Mouse (Mus musculus) megakaryocyte, adult 5-6 weeks (primary cell): ENCODE measurements around the gene Stard3nl. TPM values are rescaled to one million over a fixed set of nuclear protein-coding genes. Genes with fewer than 3 reads are reported as not detected.
"Not testable (repeated sequence)": the region's sequence is repeated elsewhere in the genome, so short reads cannot be mapped to it uniquely, and the experiment has no call there.

Experiments
- ATAC-seq: 2 replicates; pipeline ENCODE4 v1.8.0; 2016; ENCODE audit warnings: mild to moderate bottlenecking, inconsistent platforms; ENCODE audit not compliant: poor library complexity, severe bottlenecking
- total RNA-seq, 2 experiments: library from RNA; stranded (forward) in 1 of 2; stranded (reverse) in 1 of 2; fragments of 153-499, 151-499 nt in 1 of 2; fragments of 221-1000, 200-1000 nt in 1 of 2; gene quantifications; 2 replicates each; pipeline versions ENCODE4 v1.2.3 to v1.2.4; 2015 to 2017

Stard3nl gene
- total RNA-seq, 2 experiments from 2014 or later = 72.3 to 113 TPM

- ATAC-seq = no peak
These were observed 6.2 kb downstream of the Stard3nl start for GRCm38 (mm10) chr13:19389434-19389833.

- no peak for ATAC-seq
These were observed 10.4 kb downstream of the Stard3nl start for GRCm38 (mm10) chr13:19385226-19385625.

DNA sequence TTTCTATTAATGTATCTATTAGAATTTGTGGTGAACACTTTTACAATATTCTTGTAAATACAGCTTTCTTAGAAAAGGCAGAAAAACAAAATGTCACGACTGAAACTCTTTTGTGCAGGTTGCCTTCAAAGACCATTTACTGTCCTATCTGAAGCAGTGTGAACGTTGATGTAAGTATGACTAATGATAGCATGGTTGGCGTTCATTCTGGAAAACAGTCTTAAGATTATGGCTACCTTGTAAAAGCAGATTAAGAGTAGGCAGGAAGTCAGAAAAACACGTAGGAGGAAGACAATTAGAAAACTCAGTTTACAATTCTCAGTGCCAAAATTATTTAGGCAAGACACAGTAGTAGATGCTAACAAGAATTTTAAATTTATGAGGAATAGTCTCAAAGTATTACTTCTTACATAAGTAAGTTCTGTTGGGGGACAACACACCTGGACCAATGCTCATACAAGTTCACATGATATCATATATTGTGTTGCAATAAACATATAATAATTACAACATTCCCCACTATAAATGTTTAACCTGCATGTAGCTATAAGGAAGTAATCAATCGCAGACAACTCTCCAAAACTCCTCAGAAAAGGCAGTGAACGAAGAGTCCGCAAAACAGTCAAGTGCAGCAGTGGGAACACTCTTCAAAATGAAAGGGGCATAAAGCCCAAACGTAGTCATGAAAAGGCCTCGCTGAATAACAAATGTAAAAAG lies 14.3 kb downstream of the Stard3nl start:
- ATAC-seq = no peak

DNA sequence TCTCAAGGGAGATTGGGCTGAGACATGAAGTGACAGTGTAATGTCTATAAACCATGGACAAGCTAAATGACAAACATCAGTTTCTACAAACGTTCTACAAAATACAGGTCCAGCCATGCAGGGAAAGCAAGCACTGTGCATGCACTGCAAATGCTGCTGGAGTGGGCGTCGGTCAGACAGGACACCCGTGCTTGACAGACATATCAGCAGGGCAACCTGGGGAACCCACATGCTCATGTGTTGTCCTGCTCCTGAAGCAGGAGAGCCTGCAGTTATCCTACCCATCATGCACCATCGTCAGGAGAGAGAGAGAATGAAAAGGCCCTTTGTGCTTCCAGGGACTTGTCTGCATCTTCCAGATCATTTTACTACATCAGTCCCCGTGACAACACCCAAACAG lies 16.3 kb downstream of the Stard3nl start:
- no peak for ATAC-seq

DNA sequence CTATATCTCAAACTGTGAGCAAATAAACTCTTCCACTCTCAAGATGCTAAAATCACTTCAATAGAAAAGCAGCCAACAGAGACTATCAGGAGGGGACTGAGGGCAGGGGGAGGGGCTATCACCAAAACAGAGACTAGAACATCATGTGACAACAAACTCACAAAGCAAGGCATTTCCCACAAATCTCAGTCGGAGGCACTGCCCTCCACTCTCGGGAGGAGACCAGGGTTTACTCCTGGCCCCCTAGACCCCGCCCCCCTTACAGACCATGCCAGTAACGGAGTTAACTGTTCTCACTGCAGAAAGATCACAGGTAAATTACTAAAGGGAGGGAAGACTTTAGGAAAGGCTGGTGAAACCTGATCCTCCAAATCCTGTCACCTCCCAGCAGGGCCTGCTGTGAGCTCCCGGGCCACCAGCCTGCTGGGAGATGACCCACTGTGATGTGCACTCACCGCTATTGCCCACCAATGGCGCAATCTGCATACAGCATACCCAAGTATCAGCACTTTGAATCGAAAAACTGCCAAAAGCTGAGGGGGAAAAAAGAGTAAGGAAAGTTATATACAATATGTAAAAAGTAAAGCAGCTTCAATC lies 23.4 kb downstream of the Stard3nl start:
- ATAC-seq = no peak

DNA sequence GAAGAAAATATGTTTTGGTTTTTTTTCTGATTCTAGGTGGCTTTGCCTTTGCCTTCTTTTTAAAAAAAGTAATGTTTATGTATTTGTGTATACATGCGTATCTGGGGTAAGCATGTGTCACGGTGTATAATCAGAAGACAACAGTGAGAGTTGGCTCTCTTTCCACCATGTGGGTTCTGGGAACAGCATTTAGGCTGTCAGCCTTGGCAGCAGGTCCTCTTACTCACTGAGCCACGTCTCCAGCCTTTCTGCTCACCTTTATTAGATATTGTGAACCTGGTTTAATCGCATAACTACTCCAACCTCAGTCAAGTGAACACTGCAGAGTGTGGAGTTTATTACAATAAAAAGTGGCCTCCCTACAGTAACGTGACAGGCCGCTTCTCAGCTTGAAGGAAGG lies 26.8 kb downstream of the Stard3nl start:
- no peak for ATAC-seq

- no peak for ATAC-seq
These were observed 28.1 kb downstream of the Stard3nl start for GRCm38 (mm10) chr13:19367536-19367935.

DNA sequence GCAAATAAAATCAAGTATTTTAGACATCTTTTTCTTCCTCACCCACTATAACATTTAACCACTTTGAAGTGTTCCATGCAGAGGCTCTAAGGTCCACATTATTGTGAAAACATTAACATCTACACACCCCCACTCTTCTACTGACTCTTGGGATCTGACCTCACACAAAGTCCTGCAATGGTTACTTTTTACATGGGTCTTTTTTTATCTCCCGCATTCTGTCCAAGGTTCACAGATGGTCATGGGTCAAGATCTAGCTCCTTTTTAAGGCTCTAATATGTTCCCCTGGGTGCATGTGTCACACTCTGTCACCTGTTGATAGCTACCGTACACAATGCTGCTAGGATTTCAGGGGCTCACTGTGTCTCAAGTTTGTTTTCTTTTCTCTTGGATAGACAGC lies 28.7 kb downstream of the Stard3nl start:
- ATAC-seq = no peak

- peak; percentile 90 for ATAC-seq
These were observed 30.0 kb downstream of the Stard3nl start for GRCm38 (mm10) chr13:19365596-19365995.

GRCm38 (mm10) chr13:19364245-19364772 lies 31.3 kb downstream of the Stard3nl start:
- no peak for ATAC-seq

- no peak for ATAC-seq
These were observed 33.2 kb downstream of the Stard3nl start for GRCm38 (mm10) chr13:19362358-19362757.

DNA sequence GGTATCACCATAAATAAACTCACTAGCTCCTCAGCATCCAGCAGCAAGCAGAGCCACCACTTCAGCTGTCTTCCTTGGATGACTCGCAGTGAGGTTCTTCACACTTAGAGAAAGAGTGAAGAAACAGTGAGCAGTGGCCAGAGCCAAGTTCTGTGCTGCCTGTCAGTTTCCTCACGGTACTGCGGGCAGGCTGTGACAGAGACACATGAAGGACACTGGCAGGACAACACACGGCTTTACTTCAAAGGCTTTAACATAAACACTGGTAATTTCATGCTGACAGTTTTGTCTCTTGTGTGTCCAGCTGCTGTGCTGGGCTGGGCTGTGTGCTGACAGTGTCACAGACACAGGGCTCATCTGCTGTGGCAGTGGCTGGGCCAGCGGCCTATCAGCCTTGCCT lies 37.6 kb downstream of the Stard3nl start:
- ATAC-seq = no peak

GRCm38 (mm10) chr13:19357301-19357700 lies 38.3 kb downstream of the Stard3nl start:
- ATAC-seq = no peak

DNA sequence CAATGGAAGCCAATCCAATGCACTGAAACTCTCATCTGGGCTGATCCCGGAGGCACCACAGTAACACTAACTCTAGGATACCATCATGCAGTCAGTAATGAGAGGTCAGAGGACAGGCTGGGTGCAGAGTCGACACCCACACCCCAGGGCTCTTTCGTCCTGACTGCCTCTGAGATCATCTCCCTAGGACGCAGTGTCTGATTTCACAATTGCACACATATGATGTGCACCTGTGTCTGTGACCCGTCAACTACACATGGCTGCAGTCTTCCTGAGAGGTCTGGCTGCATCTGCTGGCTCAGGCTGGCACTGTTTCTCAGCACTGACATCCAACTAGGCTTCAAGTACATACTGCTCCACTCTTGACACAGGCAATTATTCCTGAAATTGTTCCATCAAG lies 38.9 kb downstream of the Stard3nl start:
- no peak for ATAC-seq

DNA sequence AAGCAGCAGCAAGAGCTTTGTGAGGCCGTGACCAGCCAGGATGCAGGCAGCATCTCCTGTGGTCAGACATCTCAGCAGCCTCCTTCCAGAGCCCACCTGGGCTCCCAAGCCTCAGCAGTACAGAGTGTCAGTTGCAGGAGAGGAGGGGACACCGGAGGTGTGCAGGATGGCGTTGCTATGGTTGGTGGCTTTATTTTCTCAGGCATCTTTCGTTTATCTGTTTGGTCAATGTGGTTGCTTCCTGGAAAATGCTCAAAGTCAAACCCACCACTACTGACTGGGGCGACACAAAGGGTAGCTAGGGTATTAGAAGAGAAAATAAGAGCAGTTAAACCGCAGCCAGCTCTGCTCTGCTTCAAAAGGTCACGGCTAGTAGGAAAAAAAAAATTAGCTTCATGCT lies 39.5 kb downstream of the Stard3nl start:
- peak; percentile 64 for ATAC-seq

GRCm38 (mm10) chr13:19352795-19353194 lies 42.8 kb downstream of the Stard3nl start:
- ATAC-seq = no peak

DNA sequence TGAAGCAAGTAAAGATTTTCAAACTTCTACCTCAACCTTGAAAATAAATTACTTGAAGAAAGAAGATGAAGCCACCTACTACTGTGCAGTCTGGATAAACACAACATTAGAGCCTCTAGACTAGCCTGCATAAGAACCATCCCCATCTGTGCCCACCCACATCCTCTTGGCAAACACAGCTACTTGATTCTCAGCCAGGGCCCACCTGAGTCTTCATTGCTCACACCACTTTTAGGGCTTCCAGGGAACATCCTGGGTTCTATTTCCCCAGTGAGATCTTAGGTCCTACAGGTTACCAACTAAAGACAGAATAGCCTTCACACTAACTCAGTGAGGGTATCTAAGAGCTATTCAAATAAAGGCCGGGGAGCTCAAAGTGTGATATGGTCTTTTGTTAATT lies 55.2 kb downstream of the Stard3nl start:
- not testable (repeated sequence) for ATAC-seq

DNA sequence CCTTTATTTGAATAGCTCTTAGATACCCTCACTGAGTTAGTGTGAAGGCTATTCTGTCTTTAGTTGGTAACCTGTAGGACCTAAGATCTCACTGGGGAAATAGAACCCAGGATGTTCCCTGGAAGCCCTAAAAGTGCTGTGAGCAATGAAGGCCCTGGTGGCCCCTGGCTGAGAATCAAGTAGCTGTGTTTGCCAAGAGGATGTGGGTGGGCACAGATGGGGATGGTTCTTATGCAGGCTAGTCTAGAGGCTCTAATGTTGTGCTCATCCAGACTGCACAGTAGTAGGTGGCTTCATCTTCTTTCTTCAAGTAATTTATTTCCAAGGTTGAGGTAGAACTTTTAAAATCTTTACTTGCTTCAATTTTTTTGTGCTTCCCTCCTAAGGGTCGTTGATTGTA lies 59.3 kb downstream of the Stard3nl start:
- ATAC-seq = not testable (repeated sequence)
